Mouse (Mus musculus) neural tube, embryonic 15.5 days (tissue): ENCODE data around the gene Fam120a. TPM values are rescaled to one million over a fixed set of nuclear protein-coding genes. Genes with fewer than 3 reads are reported as not detected.

ENCODE experiments used
- ATAC-seq: fragments of 200-750 bp; cut with Nextera tagmentation; 2 replicates; pipeline ENCODE4 v1.8.0; 2017; ENCODE audit warnings: mild to moderate bottlenecking, moderate TSS enrichment, moderate library complexity; ENCODE audit not compliant: low FRiP score
- H3K27ac ChIP-seq: fragments of 300-500 bp; sonication (generic); replicated peaks from 2 replicates; pipeline ENCODE4 v1.5.1; 2015; ENCODE audit warnings: mild to moderate bottlenecking, inconsistent platforms
- H3K27me3 ChIP-seq: fragments of 300-500 bp; sonication (generic); replicated peaks from 2 replicates; pipeline ENCODE4 v1.6.1; 2015; ENCODE audit warnings: inconsistent platforms
- H3K36me3 ChIP-seq: fragments of 300-500 bp; sonication (generic); 2 replicates; pipeline ENCODE4 v1.6.1; 2015; ENCODE audit warnings: inconsistent platforms
- H3K4me1 ChIP-seq: fragments of 300-500 bp; sonication (generic); 2 replicates; pipeline ENCODE4 v1.6.1; 2015; ENCODE audit warnings: inconsistent platforms
- H3K4me2 ChIP-seq: fragments of 300-500 bp; sonication (generic); 2 replicates; pipeline ENCODE4 v1.6.1; 2015; ENCODE audit warnings: inconsistent platforms, mild to moderate bottlenecking, moderate library complexity
- H3K4me3 ChIP-seq: fragments of 300-500 bp; sonication (generic); replicated peaks from 2 replicates; pipeline ENCODE4 v1.5.1; 2015; ENCODE audit warnings: mild to moderate bottlenecking, inconsistent platforms
- H3K9ac ChIP-seq: fragments of 300-500 bp; sonication (generic); replicated peaks from 2 replicates; pipeline ENCODE4 v1.6.1; 2015; ENCODE audit warnings: mild to moderate bottlenecking, inconsistent platforms
- H3K9me3 ChIP-seq: fragments of 300-500 bp; sonication (generic); replicated peaks from 2 replicates; pipeline ENCODE4 v1.6.1; 2016; ENCODE audit warnings: inconsistent platforms
- WGBS: fragments of 180-500 bp; shearing (Covaris S2); methylation state at CpG from one replicate; pipeline ENCODE4 v1.1.7; 2015; ENCODE audit warnings: mixed read lengths; 5-methylcytosine and 5-hydroxymethylcytosine counted together
- polyA plus RNA-seq: library from polyadenylated mRNA; unstranded; fragments of >200 nt; fragmentation: Nextera tagmentation; extraction: Ambion mirVana; gene quantifications from 2 replicates; pipeline ENCODE4 v1.2.1, GENCODE M21; 2015

Gene Fam120a
- 11.5 and 13.4 TPM in 2 replicates for polyA plus RNA-seq

- peak within 1 kb of the TSS; percentile 95 for H3K9ac ChIP-seq
- no peaks in the 10 kb centered on the region for H3K36me3 ChIP-seq
- peak within 1 kb of the TSS; percentile 98 for H3K27ac ChIP-seq
- no peaks in the 10 kb centered on the region for H3K9me3 ChIP-seq
- peak; percentile 92 for ATAC-seq
- peak within 1 kb of the TSS; percentile 92 for H3K4me3 ChIP-seq
- peaks cover 45% of the 10 kb centered on the region for H3K4me1 ChIP-seq
- under 1% methylated on average over 89 of the region's 116 CpGs for WGBS
- peak within 1 kb of the TSS; percentile 98 for H3K4me2 ChIP-seq
- no peaks in the 10 kb centered on the region for H3K27me3 ChIP-seq
Measured at GRCm38 (mm10) chr13:48967956-48968749, at the start of gene Fam120a. Gene Fam120a (minus strand): TSS chr13:48968017.

GRCm38 (mm10) chr13:49017375-49017774 is 49.6 kb upstream of the Fam120a start:
- Histone ChIP-seq H3K27me3 (0 out of 2 replicates have a peak, but pooled peaks cover 3% of the 10 kb centered on the region), H3K4me3 (no peak overlapping the region), H3K9me3 (no peaks in the 10 kb centered on the region), H3K27ac (no peak overlapping the region), H3K36me3 (no peaks in the 10 kb centered on the region), H3K9ac (no peak overlapping the region), H3K4me2 (no peak overlapping the region), H3K4me1 (peaks cover 19% of the 10 kb centered on the region)
- 97% methylated on average over 1 of the region's 1 CpGs for WGBS
- no peak for ATAC-seq

DNA sequence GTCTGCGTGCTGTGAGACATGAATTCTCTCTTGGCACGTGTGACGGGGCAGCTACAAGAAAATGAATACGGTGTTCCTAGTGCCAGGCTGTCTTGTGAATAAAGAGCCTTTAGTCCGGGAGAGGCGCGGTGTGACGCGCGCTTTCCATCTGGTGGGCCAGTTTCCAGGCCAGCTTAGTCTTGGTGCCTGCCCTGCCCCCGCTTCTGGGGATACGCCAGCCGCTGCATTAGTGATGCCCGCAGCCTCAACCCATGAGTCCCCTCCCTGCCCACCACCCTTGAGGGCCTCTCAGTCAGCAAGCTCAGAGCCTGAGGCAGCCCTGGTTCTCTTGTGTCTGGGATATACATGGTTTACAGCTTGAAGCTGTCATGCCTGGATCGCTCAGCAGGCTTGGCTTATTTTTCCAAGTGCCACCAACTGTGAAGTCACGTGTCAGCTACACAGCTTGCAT is 48.5 kb upstream of the Fam120a start:
- Histone ChIP-seq H3K4me2 (peak overlapping the region; percentile 59), H3K36me3 (no peaks in the 10 kb centered on the region), H3K9ac (peak overlapping the region; percentile 30; the same call in 1 of the 2 replicates), H3K9me3 (no peaks in the 10 kb centered on the region), H3K27ac (peak overlapping the region; percentile 89), H3K4me1 (peaks cover 19% of the 10 kb centered on the region), H3K4me3 (peak overlapping the region; percentile 23; the same call in 1 of the 2 replicates), H3K27me3 (0 out of 2 replicates have a peak, but pooled peaks cover 3% of the 10 kb centered on the region)
- under 1% methylated on average over 16 of the region's 16 CpGs for WGBS
- peak; percentile 89 for ATAC-seq

GRCm38 (mm10) chr13:49015366-49016306 is 47.8 kb upstream of the Fam120a start:
- peak overlapping the region; percentile 89 for H3K27ac ChIP-seq
- peak; percentile 67 for ATAC-seq
- H3K9me3 ChIP-seq: no peaks in the 10 kb centered on the region
- H3K27me3 ChIP-seq: 0 out of 2 replicates have a peak, but pooled peaks cover 3% of the 10 kb centered on the region
- H3K36me3 ChIP-seq: no peaks in the 10 kb centered on the region
- H3K9ac ChIP-seq: peak overlapping the region; percentile 30; the same call in 1 of the 2 replicates
- whole genome bisulfite sequencing: 5% methylated on average over 30 of the region's 30 CpGs
- H3K4me3 ChIP-seq: peak overlapping the region; percentile 23; the same call in 1 of the 2 replicates
- H3K4me1 ChIP-seq: peaks cover 19% of the 10 kb centered on the region
- peak overlapping the region; percentile 59 for H3K4me2 ChIP-seq

- no peaks in the 10 kb centered on the region for H3K36me3 ChIP-seq
- H3K9ac ChIP-seq: no peak overlapping the region
- no peak overlapping the region for H3K4me3 ChIP-seq
- WGBS: 25% methylated on average over 5 of the region's 5 CpGs
- H3K27ac ChIP-seq: no peak overlapping the region
- no peak for ATAC-seq
- 0 out of 2 replicates have a peak, but pooled peaks cover 3% of the 10 kb centered on the region for H3K27me3 ChIP-seq
- H3K4me1 ChIP-seq: peaks cover 19% of the 10 kb centered on the region
- H3K9me3 ChIP-seq: no peaks in the 10 kb centered on the region
- no peak overlapping the region for H3K4me2 ChIP-seq
Measured at GRCm38 (mm10) chr13:49013206-49013794, 45.5 kb upstream of the Fam120a start.

- no peaks in the 10 kb centered on the region for H3K36me3 ChIP-seq
- H3K4me1 ChIP-seq: peaks cover 4% of the 10 kb centered on the region; the same call in 1 of the 2 replicates
- no peaks in the 10 kb centered on the region for H3K27me3 ChIP-seq
- H3K4me3 ChIP-seq: no peak overlapping the region
- 43% methylated on average over 3 of the region's 3 CpGs for WGBS
- no peak for ATAC-seq
- H3K9me3 ChIP-seq: no peaks in the 10 kb centered on the region
- H3K9ac ChIP-seq: no peak overlapping the region
- H3K27ac ChIP-seq: no peak overlapping the region
- H3K4me2 ChIP-seq: no peak overlapping the region
Measured at GRCm38 (mm10) chr13:49001691-49002090, 33.9 kb upstream of the Fam120a start.

- Histone ChIP-seq H3K4me3 (no peak overlapping the region), H3K4me2 (no peak overlapping the region)
- 16% methylated on average over 6 of the region's 6 CpGs for WGBS
Measured at GRCm38 (mm10) chr13:48998591-48998990, 30.8 kb upstream of the Fam120a start.

DNA sequence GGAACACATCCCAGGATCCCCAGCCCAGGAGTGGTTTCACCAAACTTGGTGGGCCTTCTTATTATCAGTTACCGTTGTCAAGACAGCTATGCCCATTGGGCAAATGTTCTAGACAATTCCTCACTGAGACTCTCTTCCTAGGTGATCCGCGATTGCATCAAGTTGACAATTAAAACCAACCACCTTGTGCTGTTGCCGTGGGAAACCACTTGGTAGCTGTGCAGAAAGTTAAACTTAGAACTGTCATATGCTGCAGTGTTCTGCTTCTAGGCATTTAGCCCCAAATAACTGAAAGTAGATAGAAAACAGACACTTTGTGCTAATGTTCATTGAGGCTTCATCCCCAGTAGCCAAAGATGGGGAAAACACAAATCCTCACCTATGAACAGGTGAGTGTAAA is 28.9 kb upstream of the Fam120a start:
- H3K9me3 ChIP-seq: no peaks in the 10 kb centered on the region
- peaks cover 7% of the 10 kb centered on the region; the same call in 1 of the 2 replicates for H3K4me1 ChIP-seq
- H3K27ac ChIP-seq: no peak overlapping the region
- no peak for ATAC-seq
- no peaks in the 10 kb centered on the region for H3K36me3 ChIP-seq
- H3K27me3 ChIP-seq: no peaks in the 10 kb centered on the region
- no peak overlapping the region for H3K4me3 ChIP-seq
- H3K9ac ChIP-seq: no peak overlapping the region
- WGBS: 88% methylated on average over 4 of the region's 4 CpGs
- H3K4me2 ChIP-seq: no peak overlapping the region

More at GRCm38 (mm10) chr13:48998591-48998990, 30.8 kb upstream of the Fam120a start:
- Histone ChIP-seq H3K9ac (no peak overlapping the region), H3K36me3 (no peaks in the 10 kb centered on the region), H3K27ac (no peak overlapping the region), H3K27me3 (no peaks in the 10 kb centered on the region), H3K9me3 (no peaks in the 10 kb centered on the region), H3K4me1 (peaks cover 10% of the 10 kb centered on the region; the same call in 1 of the 2 replicates)
- ATAC-seq: no peak

GRCm38 (mm10) chr13:48994903-48995302 is 27.1 kb upstream of the Fam120a start:
- WGBS: 10% methylated on average over 3 of the region's 3 CpGs
- H3K9me3 ChIP-seq: no peaks in the 10 kb centered on the region
- 0 out of 2 replicates have a peak, but pooled peaks cover 6% of the 10 kb centered on the region for H3K4me1 ChIP-seq
- ATAC-seq: peak; percentile 68; the same call in 1 of the 2 replicates
- no peak overlapping the region for H3K9ac ChIP-seq
- H3K27me3 ChIP-seq: no peaks in the 10 kb centered on the region
- H3K27ac ChIP-seq: no peak overlapping the region
- H3K4me3 ChIP-seq: no peak overlapping the region
- no peak overlapping the region for H3K4me2 ChIP-seq
- H3K36me3 ChIP-seq: no peaks in the 10 kb centered on the region

- no peak overlapping the region for H3K4me2 ChIP-seq
- H3K36me3 ChIP-seq: no peaks in the 10 kb centered on the region
- H3K27me3 ChIP-seq: no peaks in the 10 kb centered on the region
- H3K9me3 ChIP-seq: no peaks in the 10 kb centered on the region
- H3K4me1 ChIP-seq: 0 out of 2 replicates have a peak, but pooled peaks cover 6% of the 10 kb centered on the region
- H3K4me3 ChIP-seq: no peak overlapping the region
- no peak overlapping the region for H3K27ac ChIP-seq
- no peak for ATAC-seq
- H3K9ac ChIP-seq: no peak overlapping the region
Measured at GRCm38 (mm10) chr13:48992914-48993313, 25.1 kb upstream of the Fam120a start.

DNA sequence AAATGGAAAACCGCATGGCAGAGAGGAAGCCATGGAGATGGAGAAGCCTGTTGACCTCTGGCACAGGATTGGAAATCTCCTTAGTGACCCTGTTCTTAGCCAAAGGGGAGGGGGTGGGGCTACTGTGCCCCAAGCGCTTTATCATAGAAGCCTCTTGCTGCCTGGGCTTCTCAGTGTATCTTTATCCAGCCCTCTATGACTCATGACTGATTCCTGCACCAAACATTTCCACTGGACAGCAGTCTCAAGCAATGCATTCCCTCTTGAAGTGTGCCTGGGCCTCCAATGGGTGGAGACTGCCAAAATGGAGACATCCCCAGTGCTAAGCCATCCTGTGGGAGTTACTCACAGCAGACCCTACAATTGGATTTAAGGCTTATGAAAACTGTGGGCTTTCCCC is 22.3 kb upstream of the Fam120a start:
- Histone ChIP-seq H3K27me3 (no peaks in the 10 kb centered on the region), H3K4me3 (no peak overlapping the region), H3K27ac (no peak overlapping the region), H3K4me2 (no peak overlapping the region), H3K4me1 (0 out of 2 replicates have a peak, but pooled peaks cover 4% of the 10 kb centered on the region), H3K9ac (no peak overlapping the region), H3K36me3 (no peaks in the 10 kb centered on the region), H3K9me3 (no peaks in the 10 kb centered on the region)
- no peak for ATAC-seq
- WGBS: 86% methylated on average over 2 of the region's 2 CpGs
